Mouse (Mus musculus) cerebellum, adult (tissue): ENCODE results near the gene Cntn6.

Experiments
- ATAC-seq: cut with Nextera tagmentation; 2 replicates; pipeline ENCODE4 v1.9.2; 2017; ENCODE audit warnings: mild to moderate bottlenecking, moderate library complexity, mixed read lengths; ENCODE audit not compliant: insufficient number of reproducible peaks, low FRiP score, low TSS enrichment

Cntn6 gene

GRCm38 (mm10) chr6:104738999-104739398 is 246.4 kb downstream of the Cntn6 start:
- ATAC-seq: no peak

- ATAC-seq: no peak
Measured at GRCm38 (mm10) chr6:104758125-104758524, 265.5 kb downstream of the Cntn6 start.

GRCm38 (mm10) chr6:104761226-104761625 is 268.6 kb downstream of the Cntn6 start:
- ATAC-seq: peak; percentile 31; the same call in 1 of the 2 replicates

- ATAC-seq: no peak; the same call in 1 of the 2 replicates
Measured at GRCm38 (mm10) chr6:104783891-104784290, 291.3 kb downstream of the Cntn6 start.

GRCm38 (mm10) chr6:104787502-104787901 is 294.9 kb downstream of the Cntn6 start:
- ATAC-seq: no peak

GRCm38 (mm10) chr6:104808526-104808925 is 315.9 kb downstream of the Cntn6 start:
- ATAC-seq: no peak

- 0 out of 2 replicates have a peak, but pooled peaks have one; percentile 15 for ATAC-seq
Measured at GRCm38 (mm10) chr6:104815610-104816009, 323.0 kb downstream of the Cntn6 start.

GRCm38 (mm10) chr6:104879711-104880110 is 387.1 kb downstream of the Cntn6 start:
- ATAC-seq: no peak

- no peak for ATAC-seq
Measured at GRCm38 (mm10) chr6:104884021-104884420, 391.4 kb downstream of the Cntn6 start.

- ATAC-seq: no peak
Measured at GRCm38 (mm10) chr6:104885829-104886228, 393.2 kb downstream of the Cntn6 start.

- ATAC-seq: no peak
Measured at GRCm38 (mm10) chr6:104891071-104891470, 398.5 kb downstream of the Cntn6 start.
